Mouse (Mus musculus): Measurements from ENCODE around the gene Olfr1276. TPM values are rescaled to one million over a fixed set of nuclear protein-coding genes. Genes with fewer than 3 reads are reported as not detected.

Gene Olfr1276
- not detected for total RNA-seq (2023)

GRCm38 (mm10) chr2:111254216-111254615 lies at the start of gene Olfr1276:
Olfr1276 (plus strand) TSS chr2:111254516.

GRCm38 (mm10) chr2:111229502-111229901 lies 24.8 kb upstream of the Olfr1276 start, which contains the start of gene 4930430A15Rik:
4930430A15Rik (minus strand) TSS chr2:111229602.

GRCm38 (mm10) chr2:111235186-111235585 lies 19.1 kb upstream of the Olfr1276 start, which contains the start of gene Olfr1275:
Olfr1275 (minus strand) TSS chr2:111235286.

GRCm38 (mm10) chr2:111274006-111274405 lies 19.7 kb downstream of the Olfr1276 start, which contains the start of gene Olfr1277:
Olfr1277 (minus strand) TSS chr2:111274106.

GRCm38 (mm10) chr2:111289836-111290235 lies 35.5 kb downstream of the Olfr1276 start, which contains the start of gene Olfr1278:
Olfr1278 (plus strand) TSS chr2:111290136.

GRCm38 (mm10) chr2:111300374-111300773 lies 46.1 kb downstream of the Olfr1276 start, which contains the start of gene Olfr1279:
Olfr1279 (plus strand) TSS chr2:111300635.

Other genes with a start within 250 kb of the Olfr1276 start
- not detected for gene Gm13941, start 148.5 kb upstream of the Olfr1276 start, total RNA-seq (2023)
- gene Gm15130, start 101.6 kb upstream of the Olfr1276 start, total RNA-seq (2023) = not detected
- not detected for gene 4930430A15Rik, start 24.9 kb upstream of the Olfr1276 start, total RNA-seq (2023)
- gene Olfr1275, start 19.2 kb upstream of the Olfr1276 start, total RNA-seq (2023) = not detected
- not detected for gene Olfr1277, start 19.6 kb downstream of the Olfr1276 start, total RNA-seq (2023)
- not detected for gene Olfr1278, start 35.6 kb downstream of the Olfr1276 start, total RNA-seq (2023)
- not detected for gene Olfr1279, start 46.1 kb downstream of the Olfr1276 start, total RNA-seq (2023)
- not detected for gene Olfr1280, start 59.5 kb downstream of the Olfr1276 start, total RNA-seq (2023)
- not detected for gene Olfr1281, start 72.0 kb downstream of the Olfr1276 start, total RNA-seq (2023)
- gene Olfr1282, start 81.6 kb downstream of the Olfr1276 start, total RNA-seq (2023) = not detected
- gene Olfr1283, start 112.3 kb downstream of the Olfr1276 start, total RNA-seq (2023) = not detected
- not detected for gene Olfr1284, start 121.0 kb downstream of the Olfr1276 start, total RNA-seq (2023)
- gene Olfr1286, start 168.6 kb downstream of the Olfr1276 start, total RNA-seq (2023) = not detected
- not detected for gene Olfr1287, start 194.6 kb downstream of the Olfr1276 start, total RNA-seq (2023)
- not detected for gene Olfr1288, start 219.6 kb downstream of the Olfr1276 start, total RNA-seq (2023)
- not detected for gene Olfr1289, start 226.3 kb downstream of the Olfr1276 start, total RNA-seq (2023)
- not detected for gene Olfr1290, start 239.3 kb downstream of the Olfr1276 start, total RNA-seq (2023)
- not detected for gene Olfr1291-ps1, start 242.7 kb downstream of the Olfr1276 start, total RNA-seq (2023)

Measured in B cell, adult 67 days (primary cell).